17 mouse cellular contexts compared by ENCODE assay signal in the genomic region with DNA sequence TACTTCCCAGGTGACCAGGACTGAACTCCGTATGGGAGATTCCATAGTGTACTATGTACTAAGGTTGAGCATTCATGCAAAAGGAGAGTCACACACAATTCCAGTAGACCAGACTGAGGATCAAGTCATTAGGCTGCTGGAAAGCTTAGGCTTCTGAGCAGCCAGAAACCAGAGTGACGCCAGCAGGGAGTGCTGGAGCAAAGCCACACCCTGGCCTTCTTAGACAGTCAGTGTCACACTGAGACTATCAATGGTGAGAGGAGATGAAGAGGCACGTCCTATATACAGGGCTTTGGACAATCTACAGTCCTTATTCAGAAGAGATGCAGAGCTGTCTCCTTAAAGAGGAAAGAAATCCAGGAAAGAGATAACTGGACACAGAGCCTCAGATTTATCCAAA.
DNase-seq lines count a peak whose midpoint lies in the region; ATAC-seq and TF ChIP-seq lines count a peak whose summit lies in the region.
"Had no signal": no experiment of that assay in that cellular context is flagged by ENCODE, and none has a peak within 500 bp of the region (broad histone marks: within the 10 kb centered on the region; RNA-seq: fewer than 3 reads in every experiment).

No protein-coding gene starts in this region.

- H3K4me2 ChIP-seq in hindbrain, embryonic 16.5 days (ENCODE audit: low read length), result no peak overlapping the region
- H3K4me2 ChIP-seq in hindbrain, embryonic 11.5 days (replicated peaks; ENCODE audit: low read depth, low read length), result no peak overlapping the region
- no peak overlapping the region for H3K4me2 ChIP-seq in midbrain, postnatal 0 days (ENCODE audit: low read depth, low read length, poor library complexity, severe bottlenecking)
- H3K4me2 ChIP-seq: heart, embryonic 12.5 days; intestine, embryonic 15.5 days; liver, embryonic 15.5 days had no signal

- H3K27me3 ChIP-seq in hindbrain, embryonic 16.5 days (replicated peaks; ENCODE audit: control insufficient read depth, insufficient read depth, low read length), result no peaks in the 10 kb centered on the region
- H3K27me3 ChIP-seq in hindbrain, embryonic 11.5 days (ENCODE audit: control insufficient read depth, insufficient read depth, low read length), result no peaks in the 10 kb centered on the region
- H3K27me3 ChIP-seq in midbrain, postnatal 0 days (ENCODE audit: insufficient read depth, low read length), result no peaks in the 10 kb centered on the region
- no peaks in the 10 kb centered on the region for H3K27me3 ChIP-seq in midbrain, embryonic 10.5 days (ENCODE audit: low read depth, poor library complexity, severe bottlenecking)
- H3K27me3 ChIP-seq: heart, embryonic 12.5 days; intestine, embryonic 15.5 days; liver, embryonic 15.5 days; megakaryocyte, embryonic 14.5 days had no signal

- H3K36me3 ChIP-seq in hindbrain, embryonic 16.5 days (ENCODE audit: control insufficient read depth, insufficient read depth, low read length), result no peaks in the 10 kb centered on the region
- H3K36me3 ChIP-seq in hindbrain, embryonic 11.5 days (ENCODE audit: control insufficient read depth, insufficient read depth, low read length), result no peaks in the 10 kb centered on the region
- H3K36me3 ChIP-seq in midbrain, postnatal 0 days (ENCODE audit: insufficient read depth, low read length), result no peaks in the 10 kb centered on the region
- H3K36me3 ChIP-seq in midbrain, embryonic 10.5 days, result no peaks in the 10 kb centered on the region
- H3K36me3 ChIP-seq: G1E; heart, embryonic 12.5 days; intestine, embryonic 15.5 days; liver, embryonic 15.5 days had no signal

- no peak overlapping the region for H3K4me3 ChIP-seq in hindbrain, embryonic 16.5 days (ENCODE audit: low read length)
- no peak overlapping the region for H3K4me3 ChIP-seq in hindbrain, embryonic 11.5 days (ENCODE audit: low read depth, low read length)
- H3K4me3 ChIP-seq in midbrain, postnatal 0 days (ENCODE audit: low read depth, low read length), result no peak overlapping the region
- H3K4me3 ChIP-seq in midbrain, embryonic 10.5 days, result no peak overlapping the region
- no peak overlapping the region for H3K4me3 ChIP-seq in cortical plate, adult 2 months (ENCODE audit: insufficient read depth, low read length)
- H3K4me3 ChIP-seq: heart, embryonic 12.5 days; intestine, embryonic 15.5 days; liver, embryonic 15.5 days; megakaryocyte, embryonic 14.5 days had no signal

- WGBS in hindbrain, embryonic 16.5 days, result 58% methylated on average over 3 of the region's 3 CpGs
- 73% methylated on average over 3 of the region's 3 CpGs for WGBS in hindbrain, embryonic 11.5 days
- 76% methylated on average over 3 of the region's 3 CpGs for WGBS in midbrain, postnatal 0 days
- WGBS in midbrain, embryonic 10.5 days, result 72% methylated on average over 3 of the region's 3 CpGs

- no peak for TF ChIP-seq POLR2A in cortical plate, adult 2 months (IDR thresholded peaks at IDR 0.05; ENCODE audit: extremely low read depth, insufficient read depth, low read length)

- ATAC-seq in hindbrain, embryonic 16.5 days, result 0 out of 2 replicates have a peak, but pooled peaks have one; percentile 24
- no peak for ATAC-seq in hindbrain, embryonic 11.5 days (ENCODE audit: low FRiP score)
- no peak for ATAC-seq in midbrain, postnatal 0 days (ENCODE audit: low FRiP score)
- ATAC-seq: forebrain, embryonic 16.5 days; intestine, embryonic 15.5 days; lung, postnatal 0 days had no signal

- DNase-seq in hindbrain, embryonic 11.5 days (ENCODE audit: low spot score), result no peak
- no peak for DNase-seq in midbrain, postnatal 0 days (ENCODE audit: low spot score)
- DNase-seq in midbrain, embryonic 10.5 days (ENCODE audit: low spot score), result no peak
- DNase-seq in cerebellum, adult 8-10 months, result peak; percentile 33
- no peak for DNase-seq in ovary, postnatal 14 days (ENCODE audit: low spot score)
- DNase-seq in thymus, postnatal 4 days, result no peak
- DNase-seq: thymus, postnatal 36 days had no signal

- TF ChIP-seq CTCF in midbrain, postnatal 0 days (IDR thresholded peaks at IDR 0.05), result no peak
- no peak for TF ChIP-seq CTCF in cortical plate, adult 2 months (IDR thresholded peaks at IDR 0.05; ENCODE audit: extremely low read depth, insufficient read depth, low read length)

- H3K9me3 ChIP-seq in hindbrain, embryonic 16.5 days (ENCODE audit: control insufficient read depth, low read length), result no peaks in the 10 kb centered on the region
- no peaks in the 10 kb centered on the region for H3K9me3 ChIP-seq in hindbrain, embryonic 11.5 days (ENCODE audit: control insufficient read depth, low read length)
- H3K9me3 ChIP-seq in midbrain, postnatal 0 days (ENCODE audit: low read length), result no peaks in the 10 kb centered on the region
- H3K9me3 ChIP-seq in midbrain, embryonic 10.5 days (replicated peaks), result no peaks in the 10 kb centered on the region
- H3K9me3 ChIP-seq: heart, embryonic 12.5 days; intestine, embryonic 15.5 days; liver, embryonic 15.5 days had no signal

- H3K27ac ChIP-seq in hindbrain, embryonic 16.5 days (ENCODE audit: low read depth, low read length), result peak overlapping the region; percentile 40; the same call in 1 of the 2 replicates
- no peak overlapping the region for H3K27ac ChIP-seq in hindbrain, embryonic 11.5 days (ENCODE audit: low read depth, low read length)
- H3K27ac ChIP-seq in midbrain, postnatal 0 days (ENCODE audit: low read depth, low read length), result 0 out of 2 replicates have a peak overlapping the region, but pooled peaks have one; percentile 19
- no peak overlapping the region for H3K27ac ChIP-seq in midbrain, embryonic 10.5 days (replicated peaks)
- peak overlapping the region; percentile 29; the same call in 1 of the 2 replicates for H3K27ac ChIP-seq in cortical plate, adult 2 months (ENCODE audit: insufficient read depth, low read length)
- H3K27ac ChIP-seq: intestine, embryonic 15.5 days; kidney, postnatal 0 days; liver, embryonic 15.5 days had no signal

- no peak overlapping the region for H3K9ac ChIP-seq in hindbrain, embryonic 16.5 days (ENCODE audit: low read depth, low read length)
- H3K9ac ChIP-seq in hindbrain, embryonic 11.5 days (ENCODE audit: low read depth, low read length), result no peak overlapping the region
- H3K9ac ChIP-seq in midbrain, postnatal 0 days (replicated peaks; ENCODE audit: low read length, poor library complexity, severe bottlenecking), result no peak overlapping the region
- H3K9ac ChIP-seq: heart, embryonic 12.5 days; intestine, embryonic 15.5 days; liver, embryonic 15.5 days had no signal

- no peaks in the 10 kb centered on the region; the same call in 1 of the 2 replicates for H3K4me1 ChIP-seq in hindbrain, embryonic 16.5 days (ENCODE audit: control insufficient read depth, insufficient read depth, low read depth, low read length)
- no peaks in the 10 kb centered on the region for H3K4me1 ChIP-seq in hindbrain, embryonic 11.5 days (replicated peaks; ENCODE audit: control insufficient read depth, insufficient read depth, low read length)
- H3K4me1 ChIP-seq in midbrain, postnatal 0 days (ENCODE audit: insufficient read depth, low read length), result no peaks in the 10 kb centered on the region
- H3K4me1 ChIP-seq in midbrain, embryonic 10.5 days, result peaks cover 8% of the 10 kb centered on the region
- peaks cover 14% of the 10 kb centered on the region for H3K4me1 ChIP-seq in cortical plate, adult 2 months (ENCODE audit: control insufficient read depth, insufficient read depth, low read length)
- H3K4me1 ChIP-seq: intestine, embryonic 15.5 days; liver, embryonic 15.5 days; megakaryocyte, embryonic 14.5 days had no signal

Comparison
In these comparisons a context has a peak if more than half of its experiments do, and no peak if none do; other contexts are left out.
1. H3K27ac ChIP-seq: peak in hindbrain, embryonic 16.5 days (single experiment), midbrain, postnatal 0 days (single experiment) and cortical plate, adult 2 months (single experiment); none in hindbrain, embryonic 11.5 days (single experiment) and midbrain, embryonic 10.5 days (single experiment).